8 mouse cellular contexts compared by ENCODE assay signal in genomic region chr12:89513759-89514158, GRCm38 (mm10).
A peak's percentile ranks its signal among the peaks of the same experiment; 100 is the strongest.
DNase-seq lines count a peak whose midpoint lies in the region; ATAC-seq lines count a peak whose summit lies in the region.

No protein-coding gene starts in this region.

- no peak overlapping the region for H3K4me3 ChIP-seq in midbrain, embryonic 12.5 days
- H3K4me3 ChIP-seq in midbrain, embryonic 16.5 days (ENCODE audit: low read depth, low read length): no peak overlapping the region

- H3K4me2 ChIP-seq in midbrain, embryonic 12.5 days (replicated peaks): no peak overlapping the region
- H3K4me2 ChIP-seq in midbrain, embryonic 16.5 days (ENCODE audit: low read length): no peak overlapping the region

- DNase-seq in adipocyte (ENCODE audit: low spot score): peak; percentile 2
- peak; percentile 80 for DNase-seq in embryo, embryonic 11 days
- peak; percentile 54 for DNase-seq in hindlimb bud, embryonic 11.5 days (ENCODE audit: extremely low spot score, low read depth, low spot score)
- DNase-seq in left cerebral cortex, postnatal 36 days (ENCODE audit: low spot score in 2 of 2): peak; percentile 30 to 55
- peak; percentile 73 to 77 for DNase-seq in right cerebral cortex, adult 2 months (ENCODE audit: low spot score in 2 of 2)
- DNase-seq in gastrocnemius, postnatal 14 days: no peak

- no peaks in the 10 kb centered on the region for H3K27me3 ChIP-seq in midbrain, embryonic 12.5 days
- H3K27me3 ChIP-seq in midbrain, embryonic 16.5 days (ENCODE audit: control insufficient read depth, insufficient read depth, low read depth, low read length): no peaks in the 10 kb centered on the region

- no peaks in the 10 kb centered on the region for H3K9me3 ChIP-seq in midbrain, embryonic 12.5 days
- H3K9me3 ChIP-seq in midbrain, embryonic 16.5 days (replicated peaks; ENCODE audit: control insufficient read depth, low read length, poor library complexity, severe bottlenecking): no peaks in the 10 kb centered on the region

- intact Hi-C loops in left cerebral cortex, postnatal 36 days (cut with DNase I): no loop called here
- intact Hi-C loops in gastrocnemius, postnatal 14 days (cut with DNase I; ENCODE audit: low total_unique reads): no loop called here

- ATAC-seq in midbrain, embryonic 12.5 days (ENCODE audit: low FRiP score, low read depth): peak; percentile 49; the same call in 1 of the 2 replicates
- no peak for ATAC-seq in midbrain, embryonic 16.5 days

- no peak overlapping the region for H3K9ac ChIP-seq in midbrain, embryonic 12.5 days (replicated peaks)
- H3K9ac ChIP-seq in midbrain, embryonic 16.5 days (ENCODE audit: low read depth, low read length): no peak overlapping the region

- no peak overlapping the region for H3K27ac ChIP-seq in midbrain, embryonic 12.5 days (replicated peaks)
- no peak overlapping the region for H3K27ac ChIP-seq in midbrain, embryonic 16.5 days (ENCODE audit: low read length)

- whole genome bisulfite sequencing in midbrain, embryonic 12.5 days: 48% methylated on average over 7 of the region's 7 CpGs
- 43% methylated on average over 7 of the region's 7 CpGs for WGBS in midbrain, embryonic 16.5 days

- H3K36me3 ChIP-seq in midbrain, embryonic 12.5 days: no peaks in the 10 kb centered on the region
- no peaks in the 10 kb centered on the region for H3K36me3 ChIP-seq in midbrain, embryonic 16.5 days (ENCODE audit: control insufficient read depth, insufficient read depth, low read length)

- no peaks in the 10 kb centered on the region for H3K4me1 ChIP-seq in midbrain, embryonic 12.5 days
- H3K4me1 ChIP-seq in midbrain, embryonic 16.5 days (ENCODE audit: control insufficient read depth, insufficient read depth, low read length): peaks cover 2% of the 10 kb centered on the region; the same call in 1 of the 2 replicates
